Mouse (Mus musculus): Measurements from ENCODE around the gene Carm1. TPM values are rescaled to one million over a fixed set of nuclear protein-coding genes. Genes with fewer than 3 reads are reported as not detected.

Gene Carm1
- 44.0 and 47.2 TPM in 2 replicates for polyA plus RNA-seq (2014; fragmentation: Nextera tagmentation; extraction: Ambion mirVana)

GRCm38 (mm10) chr9:21546789-21547074, at the start of gene Carm1:
TSS of gene Carm1 (plus strand) at chr9:21546894.
- 0% methylated on average over 25 of the region's 52 CpGs for WGBS (ENCODE audit: insufficient replicate concordance)
- Histone ChIP-seq H3K4me1 (ENCODE audit: control insufficient read depth, insufficient read depth, low read length) (peaks cover 9% of the 10 kb centered on the region), H3K4me2 (peak within 1 kb of the TSS; percentile 71), H3K9ac (ENCODE audit: low read depth, low read length) (peak within 1 kb of the TSS; percentile 97), H3K36me3 (ENCODE audit: control insufficient read depth, insufficient read depth, low read length) (peaks cover 7% of the 10 kb centered on the region; the same call in 1 of the 2 replicates), H3K9me3 (replicated peaks; ENCODE audit: control insufficient read depth, low read length) (no peaks in the 10 kb centered on the region), H3K4me3 (ENCODE audit: low read depth, low read length) (peak within 1 kb of the TSS; percentile 81), H3K27me3 (ENCODE audit: control insufficient read depth, insufficient read depth, low read length) (no peaks in the 10 kb centered on the region), H3K27ac (ENCODE audit: low read depth, low read length) (peak within 1 kb of the TSS; percentile 98)
- ATAC-seq (replicated peaks; ENCODE audit: insufficient number of reproducible peaks, low FRiP score, low TSS enrichment): no peak

- Histone ChIP-seq H3K36me3 (ENCODE audit: control insufficient read depth, insufficient read depth, low read length) (peaks cover 21% of the 10 kb centered on the region), H3K4me1 (ENCODE audit: control insufficient read depth, insufficient read depth, low read length) (peaks cover 6% of the 10 kb centered on the region; the same call in 1 of the 2 replicates), H3K27me3 (ENCODE audit: control insufficient read depth, insufficient read depth, low read length) (no peaks in the 10 kb centered on the region), H3K9ac (ENCODE audit: low read depth, low read length) (no peak overlapping the region), H3K27ac (ENCODE audit: low read depth, low read length) (no peak overlapping the region), H3K9me3 (replicated peaks; ENCODE audit: control insufficient read depth, low read length) (no peaks in the 10 kb centered on the region), H3K4me3 (ENCODE audit: low read depth, low read length) (no peak overlapping the region), H3K4me2 (no peak overlapping the region)
- 95% methylated on average over 16 of the region's 16 CpGs for WGBS (ENCODE audit: insufficient replicate concordance)
- ATAC-seq (replicated peaks; ENCODE audit: insufficient number of reproducible peaks, low FRiP score, low TSS enrichment): no peak; the same call in 1 of the 2 replicates
These were observed 49.6 kb upstream of the Carm1 start for GRCm38 (mm10) chr9:21497050-21497542.

- H3K4me2 ChIP-seq: no peak overlapping the region
These were observed 49.0 kb upstream of the Carm1 start for GRCm38 (mm10) chr9:21497664-21498063.

GRCm38 (mm10) chr9:21498284-21498902, 48.3 kb upstream of the Carm1 start:
- no peak overlapping the region for H3K4me3 ChIP-seq (ENCODE audit: low read depth, low read length)
- peaks cover 24% of the 10 kb centered on the region for H3K36me3 ChIP-seq (ENCODE audit: control insufficient read depth, insufficient read depth, low read length)
- no peak overlapping the region for H3K27ac ChIP-seq (ENCODE audit: low read depth, low read length)
- no peak for ATAC-seq (replicated peaks; ENCODE audit: insufficient number of reproducible peaks, low FRiP score, low TSS enrichment)
- no peaks in the 10 kb centered on the region for H3K9me3 ChIP-seq (replicated peaks; ENCODE audit: control insufficient read depth, low read length)
- 93% methylated on average over 12 of the region's 12 CpGs for WGBS (ENCODE audit: insufficient replicate concordance)
- no peaks in the 10 kb centered on the region for H3K27me3 ChIP-seq (ENCODE audit: control insufficient read depth, insufficient read depth, low read length)
- H3K4me2 ChIP-seq: no peak overlapping the region
- peaks cover 6% of the 10 kb centered on the region; the same call in 1 of the 2 replicates for H3K4me1 ChIP-seq (ENCODE audit: control insufficient read depth, insufficient read depth, low read length)
- no peak overlapping the region for H3K9ac ChIP-seq (ENCODE audit: low read depth, low read length)

More at GRCm38 (mm10) chr9:21497664-21498063, 49.0 kb upstream of the Carm1 start:
- H3K36me3 ChIP-seq (ENCODE audit: control insufficient read depth, insufficient read depth, low read length): peaks cover 24% of the 10 kb centered on the region
- peaks cover 6% of the 10 kb centered on the region; the same call in 1 of the 2 replicates for H3K4me1 ChIP-seq (ENCODE audit: control insufficient read depth, insufficient read depth, low read length)
- H3K9ac ChIP-seq (ENCODE audit: low read depth, low read length): no peak overlapping the region
- ATAC-seq (replicated peaks; ENCODE audit: insufficient number of reproducible peaks, low FRiP score, low TSS enrichment): no peak
- WGBS (ENCODE audit: insufficient replicate concordance): 87% methylated on average over 2 of the region's 2 CpGs
- H3K9me3 ChIP-seq (replicated peaks; ENCODE audit: control insufficient read depth, low read length): no peaks in the 10 kb centered on the region
- H3K27me3 ChIP-seq (ENCODE audit: control insufficient read depth, insufficient read depth, low read length): no peaks in the 10 kb centered on the region
- H3K4me3 ChIP-seq (ENCODE audit: low read depth, low read length): no peak overlapping the region
- H3K27ac ChIP-seq (ENCODE audit: low read depth, low read length): 0 out of 2 replicates have a peak overlapping the region, but pooled peaks have one; percentile 10

GRCm38 (mm10) chr9:21503352-21503751, 43.3 kb upstream of the Carm1 start:
- Histone ChIP-seq H3K27ac (ENCODE audit: low read depth, low read length) (no peak overlapping the region), H3K4me2 (no peak overlapping the region), H3K27me3 (ENCODE audit: control insufficient read depth, insufficient read depth, low read length) (no peaks in the 10 kb centered on the region), H3K4me3 (ENCODE audit: low read depth, low read length) (no peak overlapping the region), H3K9me3 (replicated peaks; ENCODE audit: control insufficient read depth, low read length) (no peaks in the 10 kb centered on the region), H3K36me3 (ENCODE audit: control insufficient read depth, insufficient read depth, low read length) (peaks cover 41% of the 10 kb centered on the region), H3K4me1 (ENCODE audit: control insufficient read depth, insufficient read depth, low read length) (no peaks in the 10 kb centered on the region), H3K9ac (ENCODE audit: low read depth, low read length) (no peak overlapping the region)
- ATAC-seq (replicated peaks; ENCODE audit: insufficient number of reproducible peaks, low FRiP score, low TSS enrichment): no peak
- WGBS (ENCODE audit: insufficient replicate concordance): 89% methylated on average over 8 of the region's 8 CpGs

GRCm38 (mm10) chr9:21505767-21506166, 40.9 kb upstream of the Carm1 start:
- Histone ChIP-seq H3K4me1 (ENCODE audit: control insufficient read depth, insufficient read depth, low read length) (peaks cover 7% of the 10 kb centered on the region), H3K27me3 (ENCODE audit: control insufficient read depth, insufficient read depth, low read length) (no peaks in the 10 kb centered on the region), H3K9me3 (replicated peaks; ENCODE audit: control insufficient read depth, low read length) (no peaks in the 10 kb centered on the region), H3K4me3 (ENCODE audit: low read depth, low read length) (no peak overlapping the region), H3K36me3 (ENCODE audit: control insufficient read depth, insufficient read depth, low read length) (peaks cover 34% of the 10 kb centered on the region), H3K9ac (ENCODE audit: low read depth, low read length) (no peak overlapping the region), H3K27ac (ENCODE audit: low read depth, low read length) (no peak overlapping the region), H3K4me2 (no peak overlapping the region)
- no peak for ATAC-seq (replicated peaks; ENCODE audit: insufficient number of reproducible peaks, low FRiP score, low TSS enrichment)

- no peaks in the 10 kb centered on the region for H3K27me3 ChIP-seq (ENCODE audit: control insufficient read depth, insufficient read depth, low read length)
- peaks cover 12% of the 10 kb centered on the region for H3K4me1 ChIP-seq (ENCODE audit: control insufficient read depth, insufficient read depth, low read length)
- no peak for ATAC-seq (replicated peaks; ENCODE audit: insufficient number of reproducible peaks, low FRiP score, low TSS enrichment)
- no peak overlapping the region for H3K4me3 ChIP-seq (ENCODE audit: low read depth, low read length)
- peaks cover 30% of the 10 kb centered on the region for H3K36me3 ChIP-seq (ENCODE audit: control insufficient read depth, insufficient read depth, low read length)
- H3K9ac ChIP-seq (ENCODE audit: low read depth, low read length): no peak overlapping the region
- WGBS (ENCODE audit: insufficient replicate concordance): 90% methylated on average over 15 of the region's 15 CpGs
- H3K27ac ChIP-seq (ENCODE audit: low read depth, low read length): no peak overlapping the region
- no peaks in the 10 kb centered on the region for H3K9me3 ChIP-seq (replicated peaks; ENCODE audit: control insufficient read depth, low read length)
- no peak overlapping the region; the same call in 1 of the 2 replicates for H3K4me2 ChIP-seq
These were observed 38.8 kb upstream of the Carm1 start for GRCm38 (mm10) chr9:21507753-21508430.

GRCm38 (mm10) chr9:21508871-21509404, 37.8 kb upstream of the Carm1 start:
- Histone ChIP-seq H3K27ac (ENCODE audit: low read depth, low read length) (0 out of 2 replicates have a peak overlapping the region, but pooled peaks have one; percentile 4), H3K4me1 (ENCODE audit: control insufficient read depth, insufficient read depth, low read length) (peaks cover 12% of the 10 kb centered on the region), H3K9me3 (replicated peaks; ENCODE audit: control insufficient read depth, low read length) (no peaks in the 10 kb centered on the region), H3K4me3 (ENCODE audit: low read depth, low read length) (peak overlapping the region; percentile 69), H3K27me3 (ENCODE audit: control insufficient read depth, insufficient read depth, low read length) (no peaks in the 10 kb centered on the region), H3K36me3 (ENCODE audit: control insufficient read depth, insufficient read depth, low read length) (peaks cover 27% of the 10 kb centered on the region), H3K4me2 (peak overlapping the region; percentile 78), H3K9ac (ENCODE audit: low read depth, low read length) (0 out of 2 replicates have a peak overlapping the region, but pooled peaks have one; percentile 40)
- no peak for ATAC-seq (replicated peaks; ENCODE audit: insufficient number of reproducible peaks, low FRiP score, low TSS enrichment)
- 73% methylated on average over 7 of the region's 7 CpGs for WGBS (ENCODE audit: insufficient replicate concordance)
